Mouse (Mus musculus): ENCODE data around the gene Csrnp1. TPM values are rescaled to one million over a fixed set of nuclear protein-coding genes. Genes with fewer than 3 reads are reported as not detected.

The Csrnp1 gene
- polyA plus RNA-seq, 1 experiment from 2014 or later = 1.7 TPM

DNA sequence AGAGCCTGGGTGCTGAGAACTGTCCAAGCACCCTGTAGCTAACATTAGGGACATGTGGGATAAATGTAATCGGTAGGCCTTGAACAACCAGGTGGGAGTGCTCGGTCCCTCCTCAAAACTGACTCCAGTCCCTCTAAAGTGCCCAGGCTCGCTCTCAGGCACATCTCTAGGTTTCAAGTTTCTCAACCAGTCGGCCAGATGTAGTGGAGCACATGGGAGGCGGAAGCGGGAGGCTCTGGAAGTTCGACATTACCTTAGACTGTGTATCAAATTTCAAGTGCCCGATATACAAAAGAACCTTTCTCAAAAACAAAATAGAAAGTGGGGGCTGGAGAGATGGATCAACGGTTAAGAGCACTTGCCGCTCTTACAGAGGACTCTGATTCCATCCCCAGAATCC is 44.8 kb downstream of the Csrnp1 start:
- Histone ChIP-seq H3K27ac (replicated peaks; ENCODE audit: low read depth, low read length) (no peak overlapping the region), H3K9me3 (ENCODE audit: control insufficient read depth, low read length) (no peaks in the 10 kb centered on the region), H3K36me3 (ENCODE audit: control insufficient read depth, insufficient read depth, low read length) (no peaks in the 10 kb centered on the region), H3K9ac (ENCODE audit: low read depth, low read length) (no peak overlapping the region; the same call in 1 of the 2 replicates), H3K27me3 (replicated peaks; ENCODE audit: control insufficient read depth, insufficient read depth, low read length) (no peaks in the 10 kb centered on the region), H3K4me1 (ENCODE audit: control insufficient read depth, insufficient read depth, low read length) (peaks cover 12% of the 10 kb centered on the region), H3K4me2 (ENCODE audit: low read depth, low read length) (no peak overlapping the region), H3K4me3 (ENCODE audit: low read depth, low read length) (no peak overlapping the region)
- DNase-seq (ENCODE audit: low spot score) (no peak), ATAC-seq (ENCODE audit: low read depth) (no peak)
- WGBS = 27% methylated on average over 10 of the region's 10 CpGs

DNA sequence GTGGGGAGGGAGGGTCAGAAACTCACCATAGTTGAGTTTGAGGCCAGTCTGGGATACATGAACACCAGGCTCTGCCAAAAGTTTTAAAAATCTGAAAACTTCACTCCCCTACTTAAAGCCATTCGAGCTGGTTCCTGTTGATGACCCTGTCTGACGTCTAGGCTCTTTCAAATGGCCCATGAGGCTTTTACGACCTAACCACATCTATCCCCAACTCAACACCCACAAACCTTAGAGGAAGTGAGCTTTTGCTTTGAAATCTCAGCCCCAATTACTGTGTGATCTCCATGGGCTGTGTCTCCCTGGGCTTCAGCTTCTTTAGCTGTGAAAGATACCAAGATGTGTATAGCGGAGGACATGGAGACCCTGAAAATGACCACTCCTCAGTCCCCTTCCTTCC is 46.0 kb downstream of the Csrnp1 start:
- DNase-seq (ENCODE audit: low spot score) = no peak
- H3K9ac ChIP-seq (ENCODE audit: low read depth, low read length) = no peak overlapping the region
- ATAC-seq (ENCODE audit: low read depth) = no peak
- H3K4me1 ChIP-seq (ENCODE audit: control insufficient read depth, insufficient read depth, low read length) = peaks cover 12% of the 10 kb centered on the region
- H3K36me3 ChIP-seq (ENCODE audit: control insufficient read depth, insufficient read depth, low read length) = no peaks in the 10 kb centered on the region
- no peak overlapping the region for H3K27ac ChIP-seq (replicated peaks; ENCODE audit: low read depth, low read length)
- no peak overlapping the region for H3K4me2 ChIP-seq (ENCODE audit: low read depth, low read length)
- no peaks in the 10 kb centered on the region for H3K9me3 ChIP-seq (ENCODE audit: control insufficient read depth, low read length)
- no peaks in the 10 kb centered on the region for H3K27me3 ChIP-seq (replicated peaks; ENCODE audit: control insufficient read depth, insufficient read depth, low read length)
- no peak overlapping the region for H3K4me3 ChIP-seq (ENCODE audit: low read depth, low read length)
- WGBS = 87% methylated on average over 4 of the region's 4 CpGs

GRCm38 (mm10) chr9:119937005-119937773 is 47.3 kb downstream of the Csrnp1 start, which contains the start of the genes Gorasp1 and Ttc21a:
Gene Gorasp1 (minus strand): TSS chr9:119937565.
Gene Ttc21a (plus strand): TSS chr9:119937606.
- Histone ChIP-seq H3K27me3 (replicated peaks; ENCODE audit: control insufficient read depth, insufficient read depth, low read length) (no peaks in the 10 kb centered on the region), H3K4me1 (ENCODE audit: control insufficient read depth, insufficient read depth, low read length) (peaks cover 12% of the 10 kb centered on the region), H3K4me3 (ENCODE audit: low read depth, low read length) (peak within 1 kb of the TSS; percentile 72), H3K36me3 (ENCODE audit: control insufficient read depth, insufficient read depth, low read length) (0 out of 2 replicates have a peak, but pooled peaks cover 6% of the 10 kb centered on the region), H3K9ac (ENCODE audit: low read depth, low read length) (peak within 1 kb of the TSS; percentile 92), H3K27ac (replicated peaks; ENCODE audit: low read depth, low read length) (peak within 1 kb of the TSS; percentile 72), H3K9me3 (ENCODE audit: control insufficient read depth, low read length) (no peaks in the 10 kb centered on the region), H3K4me2 (ENCODE audit: low read depth, low read length) (peak within 1 kb of the TSS; percentile 90)
- WGBS = 3% methylated on average over 35 of the region's 40 CpGs
- ATAC-seq (ENCODE audit: low read depth) (peak; percentile 96), DNase-seq (ENCODE audit: low spot score) (peak; percentile 96)

- ATAC-seq (ENCODE audit: low read depth) (no peak), DNase-seq (ENCODE audit: low spot score) (no peak)
- H3K4me1 ChIP-seq (ENCODE audit: control insufficient read depth, insufficient read depth, low read length) = peaks cover 8% of the 10 kb centered on the region
- H3K27ac ChIP-seq (replicated peaks; ENCODE audit: low read depth, low read length) = no peak overlapping the region
- 97% methylated on average over 5 of the region's 6 CpGs for WGBS
- peaks cover 41% of the 10 kb centered on the region for H3K36me3 ChIP-seq (ENCODE audit: control insufficient read depth, insufficient read depth, low read length)
- no peak overlapping the region for H3K9ac ChIP-seq (ENCODE audit: low read depth, low read length)
- H3K4me2 ChIP-seq (ENCODE audit: low read depth, low read length) = no peak overlapping the region
- H3K4me3 ChIP-seq (ENCODE audit: low read depth, low read length) = no peak overlapping the region
- H3K9me3 ChIP-seq (ENCODE audit: control insufficient read depth, low read length) = no peaks in the 10 kb centered on the region
- H3K27me3 ChIP-seq (replicated peaks; ENCODE audit: control insufficient read depth, insufficient read depth, low read length) = no peaks in the 10 kb centered on the region
Measured at GRCm38 (mm10) chr9:119933675-119934074, 50.8 kb downstream of the Csrnp1 start.

DNA sequence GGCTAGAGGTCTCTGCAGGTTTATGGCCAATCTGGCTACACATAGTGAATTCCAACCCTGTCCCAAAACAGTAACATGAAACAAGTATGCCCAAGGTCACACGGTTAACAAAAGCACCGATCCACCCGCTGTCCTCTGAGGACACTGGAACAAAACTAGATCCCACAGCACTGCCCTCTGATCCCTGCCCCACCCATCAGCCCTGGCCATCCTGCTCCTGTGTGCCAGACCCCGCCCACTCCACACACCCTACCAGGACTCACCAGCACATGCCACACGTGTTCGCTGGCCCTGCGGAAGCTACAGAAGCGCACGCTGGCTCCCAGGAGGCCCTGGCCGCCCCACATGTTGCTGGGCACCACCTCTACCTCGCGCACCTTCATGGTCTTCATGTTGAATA is 52.1 kb downstream of the Csrnp1 start:
- no peak for DNase-seq (ENCODE audit: low spot score)
- Histone ChIP-seq H3K4me1 (ENCODE audit: control insufficient read depth, insufficient read depth, low read length) (peaks cover 8% of the 10 kb centered on the region), H3K27ac (replicated peaks; ENCODE audit: low read depth, low read length) (no peak overlapping the region), H3K27me3 (replicated peaks; ENCODE audit: control insufficient read depth, insufficient read depth, low read length) (no peaks in the 10 kb centered on the region), H3K9me3 (ENCODE audit: control insufficient read depth, low read length) (no peaks in the 10 kb centered on the region), H3K4me2 (ENCODE audit: low read depth, low read length) (no peak overlapping the region), H3K36me3 (ENCODE audit: control insufficient read depth, insufficient read depth, low read length) (peaks cover 54% of the 10 kb centered on the region), H3K4me3 (ENCODE audit: low read depth, low read length) (no peak overlapping the region), H3K9ac (ENCODE audit: low read depth, low read length) (no peak overlapping the region)
- 85% methylated on average over 12 of the region's 12 CpGs for WGBS
- ATAC-seq (ENCODE audit: low read depth) = no peak

GRCm38 (mm10) chr9:119926497-119926896 is 58.0 kb downstream of the Csrnp1 start:
- no peaks in the 10 kb centered on the region for H3K27me3 ChIP-seq (replicated peaks; ENCODE audit: control insufficient read depth, insufficient read depth, low read length)
- H3K9ac ChIP-seq (ENCODE audit: low read depth, low read length) = no peak overlapping the region
- no peak for DNase-seq (ENCODE audit: low spot score)
- H3K27ac ChIP-seq (replicated peaks; ENCODE audit: low read depth, low read length) = no peak overlapping the region
- 60% methylated on average over 5 of the region's 5 CpGs for WGBS
- H3K36me3 ChIP-seq (ENCODE audit: control insufficient read depth, insufficient read depth, low read length) = peaks cover 94% of the 10 kb centered on the region
- H3K4me3 ChIP-seq (ENCODE audit: low read depth, low read length) = no peak overlapping the region
- H3K9me3 ChIP-seq (ENCODE audit: control insufficient read depth, low read length) = no peaks in the 10 kb centered on the region
- no peak overlapping the region for H3K4me2 ChIP-seq (ENCODE audit: low read depth, low read length)
- no peak for ATAC-seq (ENCODE audit: low read depth)
- no peaks in the 10 kb centered on the region for H3K4me1 ChIP-seq (ENCODE audit: control insufficient read depth, insufficient read depth, low read length)

- Histone ChIP-seq H3K27ac (replicated peaks; ENCODE audit: low read depth, low read length) (no peak overlapping the region), H3K4me2 (ENCODE audit: low read depth, low read length) (no peak overlapping the region)
- no peak for ATAC-seq (ENCODE audit: low read depth)
Measured at GRCm38 (mm10) chr9:119925729-119926128, 58.7 kb downstream of the Csrnp1 start.

DNA sequence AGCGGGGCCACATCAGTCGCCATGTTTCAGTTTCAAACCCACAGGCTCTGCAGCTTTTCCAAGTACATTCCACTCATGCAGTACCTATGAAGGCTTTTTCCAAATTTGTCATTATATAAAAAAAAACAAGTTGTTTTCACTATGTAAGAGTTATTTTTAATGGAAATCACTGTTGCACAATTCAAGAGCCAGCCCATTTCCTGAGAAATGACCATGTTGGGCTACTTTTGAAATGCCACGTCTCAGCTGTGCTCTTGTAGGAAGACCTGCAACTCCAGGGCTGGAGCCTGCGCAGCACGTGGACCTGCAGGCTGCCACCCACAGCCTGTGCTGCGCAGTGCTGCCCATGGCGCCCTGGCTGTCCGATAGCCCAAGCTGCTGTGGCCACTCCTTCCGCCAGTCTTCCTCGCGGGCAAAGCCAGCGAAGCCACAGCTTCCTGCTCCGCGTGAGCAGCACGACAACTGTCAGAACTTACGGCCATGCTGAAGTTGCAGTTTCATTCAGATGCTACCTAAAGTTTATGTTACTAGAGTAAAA is 59.3 kb downstream of the Csrnp1 start:
- Histone ChIP-seq H3K4me1 (ENCODE audit: control insufficient read depth, insufficient read depth, low read length) (no peaks in the 10 kb centered on the region), H3K4me3 (ENCODE audit: low read depth, low read length) (no peak overlapping the region), H3K4me2 (ENCODE audit: low read depth, low read length) (no peak overlapping the region), H3K36me3 (ENCODE audit: control insufficient read depth, insufficient read depth, low read length) (peaks cover 94% of the 10 kb centered on the region), H3K9me3 (ENCODE audit: control insufficient read depth, low read length) (no peaks in the 10 kb centered on the region), H3K27ac (replicated peaks; ENCODE audit: low read depth, low read length) (no peak overlapping the region), H3K9ac (ENCODE audit: low read depth, low read length) (no peak overlapping the region), H3K27me3 (replicated peaks; ENCODE audit: control insufficient read depth, insufficient read depth, low read length) (no peaks in the 10 kb centered on the region)
- DNase-seq (ENCODE audit: low spot score) = no peak
- no peak for ATAC-seq (ENCODE audit: low read depth)
- 90% methylated on average over 16 of the region's 16 CpGs for WGBS

More at GRCm38 (mm10) chr9:119925729-119926128, 58.7 kb downstream of the Csrnp1 start:
- Histone ChIP-seq H3K4me3 (ENCODE audit: low read depth, low read length) (no peak overlapping the region), H3K9ac (ENCODE audit: low read depth, low read length) (no peak overlapping the region), H3K27me3 (replicated peaks; ENCODE audit: control insufficient read depth, insufficient read depth, low read length) (no peaks in the 10 kb centered on the region), H3K4me1 (ENCODE audit: control insufficient read depth, insufficient read depth, low read length) (no peaks in the 10 kb centered on the region), H3K9me3 (ENCODE audit: control insufficient read depth, low read length) (no peaks in the 10 kb centered on the region), H3K36me3 (ENCODE audit: control insufficient read depth, insufficient read depth, low read length) (peaks cover 94% of the 10 kb centered on the region)
- no peak for DNase-seq (ENCODE audit: low spot score)
- WGBS = 66% methylated on average over 8 of the region's 8 CpGs

Data from embryonic facial prominence, embryonic 14.5 days (tissue).